Mouse (Mus musculus) hematopoietic stem cell, adult 5-6 weeks (primary cell): ENCODE data around the gene Pelo. TPM values are rescaled to one million over a fixed set of nuclear protein-coding genes. Genes with fewer than 3 reads are reported as not detected.

ENCODE experiments used
- ATAC-seq, 2 experiments: fragments of 125-278 bp in 1 of 2; replicated peaks in 1 of 2; 2 replicates each; pipeline ENCODE4 v1.8.0; 2016 to 2017; ENCODE audit warnings: inconsistent platforms in 2 of 2, mild to moderate bottlenecking in 2 of 2, moderate number of reproducible peaks in 2 of 2, low read depth in 1 of 2, moderate TSS enrichment in 1 of 2; ENCODE audit not compliant: low FRiP score in 2 of 2, poor library complexity in 2 of 2, severe bottlenecking in 2 of 2, insufficient read depth in 1 of 2, low TSS enrichment in 1 of 2
- total RNA-seq: library from RNA; stranded (forward); fragments of 172-1452, 232-1000 nt; gene quantifications from 2 replicates; pipeline ENCODE4 v1.2.3, GENCODE M21; 2017

Pelo gene
- total RNA-seq, 1 experiment from 2014 or later = 7.1 TPM

GRCm38 (mm10) chr13:115072386-115072785, 17.6 kb downstream of the Pelo start:
- ATAC-seq = no peak

GRCm38 (mm10) chr13:115071431-115071830, 18.6 kb downstream of the Pelo start:
- no peak for ATAC-seq

GRCm38 (mm10) chr13:115067968-115068330, 22.0 kb downstream of the Pelo start:
- peak in 1 of 2 experiments; percentile 45; a peak in 1 of 4 replicates for ATAC-seq

GRCm38 (mm10) chr13:115067324-115067967, 22.5 kb downstream of the Pelo start:
- 0 out of 4 replicates have a peak, but pooled peaks of 1 of the 2 experiments have one; percentile 1 for ATAC-seq

GRCm38 (mm10) chr13:115057555-115057954, 32.4 kb downstream of the Pelo start:
- ATAC-seq = no peak

- no peak for ATAC-seq
Measured at GRCm38 (mm10) chr13:115054783-115055182, 35.2 kb downstream of the Pelo start.

GRCm38 (mm10) chr13:115052568-115052967, 37.4 kb downstream of the Pelo start:
- ATAC-seq = no peak

- no peak for ATAC-seq
Measured at GRCm38 (mm10) chr13:115050660-115051559, 39.1 kb downstream of the Pelo start.

GRCm38 (mm10) chr13:115042652-115043051, 47.3 kb downstream of the Pelo start:
- ATAC-seq = no peak

Other genes with a start within 250 kb of the Pelo start
- gene Itga2, start 158.1 kb downstream of the Pelo start, total RNA-seq = 4.2 and 5.6 TPM in 2 replicates
- gene Gm49395, start 11.7 kb upstream of the Pelo start, total RNA-seq = 3.0 TPM in 1 of 2 replicates, not detected in the other
- gene Itga1, start 11.8 kb upstream of the Pelo start, total RNA-seq = 0.81 and 0.84 TPM in 2 replicates